Mouse (Mus musculus) heart, postnatal 10 days (tissue): ENCODE results near the gene Rab3a. TPM values are rescaled to one million over a fixed set of nuclear protein-coding genes. Genes with fewer than 3 reads are reported as not detected.
A peak's percentile ranks its signal among the peaks of the same experiment; 100 is the strongest.

Source experiments
- DNase-seq, 2 experiments: peaks; one replicate each; pipeline ENCODE4 v3.0.0; 2021
- intact Hi-C: fragments of 180-260 bp; cut with DNase I; formaldehyde crosslinking; loops from one replicate; pipeline ENCODE4 v1.15.1; 2025
- microRNA-seq, 2 experiments: library from miRNA; unstranded; fragments of <30 nt; microRNA quantifications; one replicate each; pipeline ENCODE4 v1.2.0; 2022
- total RNA-seq, 2 experiments: library from RNA; stranded (reverse); gene quantifications; 2 replicates each; pipeline ENCODE4 v1.2.3; 2021

The Rab3a gene
- total RNA-seq, 2 experiments from 2014 or later, result 37.3 to 38.9 TPM

DNA sequence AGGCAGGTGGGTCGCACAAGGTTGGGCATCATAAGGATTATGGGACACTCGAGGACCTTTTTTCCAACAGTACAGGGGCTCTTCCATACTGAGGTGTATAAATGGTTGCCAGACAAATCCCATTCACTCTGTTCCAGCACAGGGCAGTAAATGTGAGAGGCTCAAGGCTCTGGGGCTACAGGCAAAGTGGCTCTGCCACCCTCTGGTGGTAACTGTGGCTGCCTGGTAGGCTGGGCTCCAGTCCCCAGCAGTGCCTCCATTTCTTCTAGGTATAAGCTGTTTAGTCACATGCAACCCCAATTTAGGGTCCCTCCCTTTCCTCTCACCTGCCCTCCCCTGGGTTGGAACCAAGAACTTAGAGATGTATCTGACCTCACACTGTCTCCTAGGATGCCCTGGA lies 40.9 kb downstream of the Rab3a start:
- intact Hi-C loops, result no loop called here

DNA sequence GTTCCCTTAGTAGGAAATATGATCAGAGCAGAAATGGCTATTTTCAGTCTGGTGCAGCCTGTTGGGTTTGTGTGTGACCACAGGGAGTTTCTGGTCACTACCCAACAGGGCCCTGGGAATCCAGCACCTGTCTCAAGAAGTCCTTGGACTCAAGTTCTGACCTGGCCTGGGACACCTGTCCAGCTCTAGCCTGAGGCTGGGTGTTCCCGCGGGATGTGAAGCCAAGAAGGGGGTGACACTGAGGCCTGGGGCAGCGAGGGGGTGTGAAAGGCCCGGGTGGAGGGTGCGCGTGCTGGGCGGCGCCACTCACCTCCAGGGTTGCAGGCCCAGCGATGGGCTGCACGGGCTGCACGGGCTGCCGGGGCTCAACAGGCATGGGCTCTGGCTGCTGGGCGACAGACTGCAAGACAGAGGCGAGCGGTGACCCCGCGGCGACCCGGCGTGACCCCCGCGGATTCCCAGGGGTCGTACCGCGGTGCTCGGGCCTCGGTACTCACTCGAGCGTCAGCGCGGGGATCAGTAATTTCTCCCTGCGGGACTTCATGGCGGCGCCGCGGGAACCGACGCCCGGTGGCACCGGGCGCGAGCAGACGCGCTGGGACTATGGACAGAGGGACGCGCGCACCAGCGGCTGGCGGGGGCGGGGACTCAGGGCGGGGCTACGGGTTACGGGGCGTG lies 42.1 kb downstream of the Rab3a start:
- no peak for DNase-seq
- intact Hi-C loops, result no loop called here

More for the DNA sequence above, 40.9 kb downstream of the Rab3a start:
- no peak for DNase-seq

- intact Hi-C loops, result no loop called here
- DNase-seq, result peak; percentile 85 to 89
Measured at GRCm38 (mm10) chr8:70797081-70798070, 42.9 kb downstream of the Rab3a start.

- peak in 1 of 2 experiments; percentile 27 for DNase-seq
- intact Hi-C loops, result no loop called here
Measured at GRCm38 (mm10) chr8:70798281-70798680, 43.8 kb downstream of the Rab3a start.

DNA sequence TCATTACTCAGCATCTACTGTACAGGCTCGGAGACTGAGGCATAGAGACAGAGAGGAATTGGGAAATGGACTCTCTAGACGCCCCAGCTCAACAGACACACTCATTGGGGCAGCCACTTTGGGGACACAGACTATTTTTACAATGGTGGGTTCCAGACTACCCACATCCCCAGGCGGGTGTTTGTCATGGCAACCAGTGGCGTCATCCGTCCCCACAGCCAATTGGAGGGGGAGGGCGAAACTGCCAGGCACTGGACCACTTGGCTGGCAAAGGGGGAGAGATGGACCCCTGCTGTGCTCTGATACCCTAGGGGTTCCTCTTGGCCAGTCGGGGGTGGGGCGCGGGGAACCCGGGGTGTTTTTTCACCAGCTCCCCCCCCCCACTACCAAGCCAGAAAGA lies 46.2 kb downstream of the Rab3a start:
- intact Hi-C loops, result no loop called here
- no peak for DNase-seq

GRCm38 (mm10) chr8:70801156-70801555 lies 46.7 kb downstream of the Rab3a start:
- DNase-seq, result no peak
- intact Hi-C loops, result no loop called here

- no peak for DNase-seq
- intact Hi-C loops, result no loop called here
Measured at GRCm38 (mm10) chr8:70801830-70802229, 47.4 kb downstream of the Rab3a start.

DNA sequence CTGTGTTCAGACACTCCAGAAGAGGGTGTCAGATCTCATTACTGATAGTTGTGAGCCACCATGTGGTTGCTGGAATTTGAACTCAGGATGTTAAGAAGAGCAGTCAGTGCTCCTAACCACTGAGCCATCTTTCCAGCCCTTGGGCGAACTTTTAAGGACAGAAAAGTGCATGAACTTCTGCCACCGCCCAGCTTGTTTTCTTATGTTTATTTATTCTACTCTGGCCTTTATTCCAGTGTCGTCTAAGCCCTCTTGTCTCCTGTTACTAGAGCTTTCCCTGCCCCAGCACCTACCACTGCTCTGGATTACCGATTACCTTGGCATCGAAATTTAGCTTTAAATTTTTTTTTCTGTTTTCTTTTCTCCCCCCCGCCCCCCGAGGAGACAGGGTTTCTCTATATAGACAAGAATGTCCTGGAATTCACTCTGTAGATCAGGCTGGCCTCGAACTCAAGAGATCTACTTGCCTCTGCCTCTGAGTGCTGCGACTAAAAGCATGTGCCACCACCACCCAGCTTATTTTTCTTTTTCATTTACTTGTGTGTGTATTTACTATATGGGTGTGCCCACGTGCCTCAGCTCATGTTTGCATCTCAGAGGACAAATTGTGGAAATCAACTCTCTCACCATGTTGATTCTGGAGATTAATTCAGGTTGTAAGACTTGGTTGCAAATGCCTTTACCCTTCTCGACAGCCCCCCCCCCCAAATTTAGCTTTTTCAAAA lies 48.5 kb downstream of the Rab3a start:
- no peak for DNase-seq
- intact Hi-C loops, result no loop called here

DNA sequence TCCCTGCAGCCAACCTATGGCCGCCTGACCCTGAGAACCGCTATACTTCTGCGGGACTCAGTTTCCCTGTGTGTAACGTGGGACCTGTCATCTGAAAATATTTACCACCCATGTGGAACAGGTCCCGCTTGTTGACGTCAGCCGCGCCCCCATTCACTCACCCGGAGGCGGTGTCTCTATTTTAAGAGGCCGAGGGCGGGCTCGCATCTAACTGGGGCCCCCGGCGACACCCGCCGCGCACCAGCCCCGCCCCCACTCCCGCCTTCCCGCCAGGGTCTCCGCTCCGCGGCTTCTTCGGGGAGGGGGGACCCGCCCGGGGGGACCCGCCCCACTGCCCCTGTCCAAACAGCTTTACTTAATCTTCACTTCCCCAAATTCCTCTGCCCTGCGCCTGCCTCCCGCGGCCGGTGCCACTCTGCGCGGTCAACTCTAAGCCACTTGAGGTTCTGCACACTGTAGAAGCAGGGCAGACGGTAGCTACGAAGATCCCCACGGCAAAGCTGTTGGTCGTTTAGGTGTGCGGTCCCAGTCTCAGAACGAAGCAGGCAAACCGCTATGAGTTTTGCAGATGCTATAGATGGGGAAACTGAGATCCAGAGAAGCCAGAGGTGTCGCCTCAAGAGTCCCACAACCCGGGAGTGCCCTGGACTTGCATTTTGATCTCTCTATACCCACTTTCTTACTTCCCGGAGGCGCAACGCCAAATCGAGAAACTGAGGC lies 49.4 kb downstream of the Rab3a start:
- DNase-seq, result peak; percentile 52 to 55
- intact Hi-C loops, result no loop called here

DNA sequence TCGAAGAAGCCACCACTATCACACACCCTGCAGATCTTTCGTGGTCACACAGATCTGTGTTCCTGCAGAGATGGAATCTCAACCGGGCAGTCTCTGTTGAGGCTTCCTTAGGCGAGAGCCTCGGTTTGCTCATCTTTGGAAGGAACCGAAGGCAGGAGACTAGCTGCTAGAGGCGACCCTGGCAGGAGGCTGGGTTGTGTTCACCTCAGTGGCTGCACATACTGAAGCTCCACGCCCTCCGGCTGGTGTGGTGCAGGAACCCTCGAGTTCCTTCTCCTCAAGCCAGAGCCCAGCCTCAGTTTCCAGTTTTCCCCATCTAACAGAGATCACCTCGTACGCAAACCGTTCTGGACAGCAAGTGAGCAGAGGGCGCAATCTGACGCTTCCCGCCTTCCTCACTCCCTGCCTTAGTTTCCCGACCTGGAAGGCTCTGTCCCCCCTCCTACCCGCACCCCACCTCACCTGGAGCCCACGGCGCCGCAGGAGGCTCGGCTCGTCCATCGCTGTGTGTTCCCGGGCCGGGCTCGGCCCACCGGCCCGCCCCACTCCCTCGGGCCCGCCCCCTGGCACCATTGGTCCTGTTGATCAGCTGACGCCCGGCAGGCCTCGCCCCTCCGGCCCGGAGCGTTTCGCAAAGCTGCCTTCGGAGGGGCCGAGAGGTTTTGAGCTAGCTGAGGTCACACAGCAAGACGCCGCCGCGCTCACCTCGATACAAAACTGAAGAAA lies 50.2 kb downstream of the Rab3a start, which contains the start of gene Mast3:
Mast3 (minus strand) TSS at position 574 of the 726 bp plus-strand sequence.
- intact Hi-C loops, result no loop called here
- peak; percentile 87 to 90 for DNase-seq

GRCm38 (mm10) chr8:70806541-70806940 lies 52.1 kb downstream of the Rab3a start:
- DNase-seq, result peak in 1 of 2 experiments; percentile 46
- intact Hi-C loops, result no loop called here

- intact Hi-C loops, result no loop called here
- no peak for DNase-seq
Measured at GRCm38 (mm10) chr8:70807304-70807703, 52.8 kb downstream of the Rab3a start.

DNA sequence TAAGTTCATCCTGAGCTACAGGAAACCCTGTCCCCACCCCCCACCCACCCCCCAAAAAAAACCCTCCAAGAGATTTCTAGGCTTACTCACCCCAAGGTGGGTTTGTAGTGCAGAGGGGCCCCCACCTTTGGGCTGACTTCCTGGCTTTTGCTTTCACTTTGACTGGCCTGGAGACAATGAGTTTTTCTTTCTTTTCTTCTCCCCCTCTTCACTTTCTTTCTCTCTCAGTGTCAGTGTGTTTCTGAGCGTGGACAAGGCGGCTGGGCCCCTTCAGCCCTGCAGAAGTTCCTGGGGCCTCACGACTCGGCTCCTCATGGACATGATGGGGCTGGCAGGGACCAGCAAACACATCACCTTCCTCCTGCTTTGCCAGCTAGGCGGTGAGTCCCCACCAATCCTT lies 53.8 kb downstream of the Rab3a start, which contains the start of gene Il12rb1:
Il12rb1 (plus strand) TSS at position 211 of the 400 bp plus-strand sequence.
- intact Hi-C loops, result no loop called here
- no peak for DNase-seq

Small RNA genes within 50 kb of the gene (microRNA-seq; reads per million reads assigned to microRNA genes)
- 0.47 to 1.0 reads per million in 2 experiments for gene Mir7240

Other genes with a start within 250 kb of the Rab3a start
- 100 to 1,000 TPM; 108 to 114 TPM for gene Rex1bd, start 247.9 kb upstream of the Rab3a start, total RNA-seq
- 1,000 to 10,000 TPM; 1,604 to 1,683 TPM for gene Uba52, start 243.9 kb upstream of the Rab3a start, total RNA-seq
- gene Fkbp8, start 227.0 kb upstream of the Rab3a start, total RNA-seq, result 100 to 1,000 TPM; 185 to 190 TPM
- gene Kxd1, start 226.7 kb upstream of the Rab3a start, total RNA-seq, result 10 to 100 TPM; 79.5 to 81.3 TPM
- gene Ell, start 215.2 kb upstream of the Rab3a start, total RNA-seq, result 10 to 100 TPM; 15.9 to 17.9 TPM
- 10 to 100 TPM; 25.8 to 29.6 TPM for gene Isyna1, start 160.3 kb upstream of the Rab3a start, total RNA-seq
- 10 to 100 TPM; 54.7 to 55.6 TPM for gene Ssbp4, start 145.8 kb upstream of the Rab3a start, total RNA-seq
- 1 to 10 TPM; 1.1 to 1.6 TPM for gene Lrrc25, start 138.5 kb upstream of the Rab3a start, total RNA-seq
- gene Gdf15, start 122.2 kb upstream of the Rab3a start, total RNA-seq, result 1 to 10 TPM in 1 of 2 experiments, under 1 TPM in 1; 0.86 to 1.1 TPM
- 10 to 100 TPM; 39.6 to 42.9 TPM for gene Pgpep1, start 94.3 kb upstream of the Rab3a start, total RNA-seq
- gene Lsm4, start 81.4 kb upstream of the Rab3a start, total RNA-seq, result 10 to 100 TPM; 82.8 to 94.1 TPM
- 100 to 1,000 TPM; 178 to 214 TPM for gene Jund, start 55.7 kb upstream of the Rab3a start, total RNA-seq
- under 1 TPM in 1 of 2 experiments, not detected in 1; 0.07 TPM for gene Iqcn, start 51.2 kb upstream of the Rab3a start, total RNA-seq
- not detected for gene Gm3336, start 36.1 kb upstream of the Rab3a start, total RNA-seq
- gene Pde4c, start 31.0 kb upstream of the Rab3a start, total RNA-seq, result 1 to 10 TPM; 2.0 to 4.0 TPM
- 10 to 100 TPM; 32.0 to 39.7 TPM for gene Mpv17l2, start 6.3 kb downstream of the Rab3a start, total RNA-seq
- gene Pik3r2, start 22.0 kb downstream of the Rab3a start, total RNA-seq, result 10 to 100 TPM; 37.1 to 40.2 TPM
- gene Mast3, start 50.4 kb downstream of the Rab3a start, total RNA-seq, result 1 to 10 TPM; 7.9 to 9.3 TPM
- gene Il12rb1, start 53.8 kb downstream of the Rab3a start, total RNA-seq, result under 1 TPM in 1 of 2 experiments, not detected in 1; 0.53 TPM
- gene Arrdc2, start 85.0 kb downstream of the Rab3a start, total RNA-seq, result 10 to 100 TPM in 1 of 2 experiments, 1 to 10 TPM in 1; 4.7 to 18.5 TPM
- 1 to 10 TPM; 3.1 to 3.7 TPM for gene Kcnn1, start 108.6 kb downstream of the Rab3a start, total RNA-seq
- gene Ccdc124, start 119.3 kb downstream of the Rab3a start, total RNA-seq, result 10 to 100 TPM; 40.9 to 41.1 TPM
- under 1 TPM in 1 of 2 experiments, not detected in 1; 0.10 TPM for gene Slc5a5, start 138.1 kb downstream of the Rab3a start, total RNA-seq
- gene Rpl18a, start 142.7 kb downstream of the Rab3a start, total RNA-seq, result 1,000 to 10,000 TPM; 1,171 to 1,193 TPM
- gene Map1s, start 151.3 kb downstream of the Rab3a start, total RNA-seq, result 10 to 100 TPM; 31.0 to 32.3 TPM